Mouse (Mus musculus) R1 (cell line): ENCODE measurements around the gene Lamb2.

ENCODE experiments used
- DNase-seq: peaks from one replicate; pipeline ENCODE4 v3.0.0-alpha.2; 2018; ENCODE audit warnings: low read depth, low spot score

The Lamb2 gene

GRCm38 (mm10) chr9:108491286-108491580 lies 11.7 kb downstream of the Lamb2 start:
- no peak for DNase-seq

GRCm38 (mm10) chr9:108492043-108492750 lies 12.7 kb downstream of the Lamb2 start:
- DNase-seq = peak; percentile 79

GRCm38 (mm10) chr9:108493246-108493645 lies 13.7 kb downstream of the Lamb2 start:
- DNase-seq = no peak

- no peak for DNase-seq
Observed at GRCm38 (mm10) chr9:108494146-108494825, 14.8 kb downstream of the Lamb2 start.

GRCm38 (mm10) chr9:108494905-108495304 lies 15.4 kb downstream of the Lamb2 start:
- peak; percentile 26 for DNase-seq

- no peak for DNase-seq
Observed at GRCm38 (mm10) chr9:108499231-108499630, 19.7 kb downstream of the Lamb2 start.

- DNase-seq = no peak
Observed at GRCm38 (mm10) chr9:108499943-108500342, 20.4 kb downstream of the Lamb2 start.

GRCm38 (mm10) chr9:108506901-108507300 lies 27.4 kb downstream of the Lamb2 start:
- DNase-seq = no peak

GRCm38 (mm10) chr9:108507619-108508434 lies 28.3 kb downstream of the Lamb2 start, which contains the start of gene Qars:
Qars (plus strand) TSS chr9:108507706.
- DNase-seq = peak; percentile 100

GRCm38 (mm10) chr9:108508776-108509175 lies 29.2 kb downstream of the Lamb2 start:
- no peak for DNase-seq

GRCm38 (mm10) chr9:108516380-108517251 lies 37.1 kb downstream of the Lamb2 start, which contains the start of gene Qrich1:
Qrich1 (plus strand) TSS chr9:108516806.
- DNase-seq = peak; percentile 99

- peak; percentile 90 for DNase-seq
Observed at GRCm38 (mm10) chr9:108517253-108517930, 37.9 kb downstream of the Lamb2 start.

- DNase-seq = peak; percentile 87
Observed at GRCm38 (mm10) chr9:108517931-108518332, 38.4 kb downstream of the Lamb2 start.

- DNase-seq = no peak
Observed at GRCm38 (mm10) chr9:108521604-108522003, 42.1 kb downstream of the Lamb2 start.

GRCm38 (mm10) chr9:108523341-108523740 lies 43.8 kb downstream of the Lamb2 start:
- no peak for DNase-seq

- no peak for DNase-seq
Observed at GRCm38 (mm10) chr9:108525400-108525799, 45.9 kb downstream of the Lamb2 start.

GRCm38 (mm10) chr9:108530954-108531353 lies 51.4 kb downstream of the Lamb2 start:
- DNase-seq = no peak

- DNase-seq = no peak
Observed at GRCm38 (mm10) chr9:108531496-108531895, 52.0 kb downstream of the Lamb2 start.
